Comparison of ENCODE assay signal across 8 mouse cellular contexts in genomic region chr15:95887365-95887764, GRCm38 (mm10).
A peak's percentile ranks its signal among the peaks of the same experiment; 100 is the strongest.
DNase-seq lines count a peak whose midpoint lies in the region.

No protein-coding gene starts in this region.

- intact Hi-C loops in left cerebral cortex, postnatal 36 days (cut with DNase I), result loop anchor here (5.0 kb wide), 2 partner anchors 45 to 95 kb away; partner anchors contain the start of gene Ano6
- intact Hi-C loops in gastrocnemius, postnatal 14 days (cut with DNase I; ENCODE audit: low total_unique reads), result no loop called here

- peak; percentile 93 for DNase-seq in heart, adult 11 months
- DNase-seq in heart, postnatal 4 days, result no peak
- DNase-seq in urinary bladder, postnatal 14 days (ENCODE audit: low spot score), result peak; percentile 31
- no peak for DNase-seq in urinary bladder, postnatal 10 days (ENCODE audit: low spot score)
- peak; percentile 32 to 36 for DNase-seq in left cerebral cortex, postnatal 36 days (ENCODE audit: low spot score in 2 of 2)
- DNase-seq in right cerebral cortex, postnatal 36 days (ENCODE audit: low spot score in 2 of 2), result peak; percentile 37 to 51
- DNase-seq in embryo, embryonic 9.5 days (ENCODE audit: extremely low spot score), result no peak
- DNase-seq in gastrocnemius, postnatal 14 days, result no peak

Comparison
In these comparisons a context has a peak if more than half of its experiments do, and no peak if none do; other contexts are left out.
1. DNase-seq: peak in heart, adult 11 months (single experiment), urinary bladder, postnatal 14 days (single experiment), left cerebral cortex, postnatal 36 days (2 of 2) and right cerebral cortex, postnatal 36 days (2 of 2); none in heart, postnatal 4 days (single experiment), urinary bladder, postnatal 10 days (single experiment), embryo, embryonic 9.5 days (single experiment) and gastrocnemius, postnatal 14 days (single experiment).